Mouse (Mus musculus): ENCODE measurements around the gene Nsmf. TPM values are rescaled to one million over a fixed set of nuclear protein-coding genes. Genes with fewer than 3 reads are reported as not detected.

The Nsmf gene
- 100 to 1,000 TPM; 793 to 858 TPM for total RNA-seq (2021)
- long read RNA-seq, transcript Nsmf-201 (15 exons, 2,922 nt): major isoform, 315 of 557 reads
- long read RNA-seq, partial matches to known transcripts: 64 of 557 reads
- long read RNA-seq, other reads (novel, unspliced or antisense): 172 of 557 reads

DNA sequence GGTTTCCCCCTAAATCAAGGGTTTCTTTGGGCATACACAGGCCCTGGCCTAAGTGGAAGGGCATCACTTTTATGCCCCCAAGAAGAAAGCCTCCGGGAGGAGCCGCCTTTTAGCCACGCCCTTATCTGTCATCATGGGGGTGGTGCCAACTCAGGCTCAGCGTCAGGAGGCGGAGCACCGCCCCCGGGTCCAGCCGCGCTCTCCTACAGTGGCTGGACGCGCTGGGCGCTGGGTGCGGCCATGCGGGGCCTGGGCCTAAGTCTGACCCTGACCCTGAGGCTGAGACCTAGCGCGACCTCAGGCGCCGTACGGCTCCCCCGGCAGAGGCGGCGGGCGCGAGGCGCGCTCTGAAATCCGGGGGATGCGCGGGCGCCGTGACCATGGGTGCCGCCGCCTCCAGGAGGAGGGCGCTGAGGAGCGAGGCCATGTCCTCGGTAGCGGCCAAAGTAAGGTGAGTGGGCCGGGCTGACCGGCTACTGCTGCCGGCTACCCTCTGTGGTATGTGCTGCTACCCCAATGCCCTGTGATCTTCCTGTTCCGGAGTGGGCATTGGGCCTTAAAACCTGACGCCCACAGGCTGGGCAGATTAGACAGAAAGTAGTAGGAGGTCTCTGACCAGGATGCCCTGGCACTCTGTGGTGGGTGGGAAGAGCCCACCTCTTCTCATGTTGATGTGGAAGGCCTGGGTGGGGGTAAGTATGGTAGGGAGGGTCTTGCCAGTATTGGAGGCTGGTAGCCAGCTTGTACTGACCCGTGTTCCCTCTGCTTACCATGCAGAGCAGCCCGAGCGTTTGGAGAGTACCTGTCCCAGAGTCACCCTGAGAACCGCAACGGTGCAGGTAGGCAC, at the start of gene Nsmf:
Gene Nsmf (plus strand): TSS at position 135 of the 847 bp plus-strand sequence.
- peak; percentile 93 for DNase-seq (ENCODE audit: low spot score in 2 of 2)

GRCm38 (mm10) chr2:25006767-25007166, 47.4 kb upstream of the Nsmf start:
- no peak for DNase-seq (ENCODE audit: low spot score in 2 of 2)

DNA sequence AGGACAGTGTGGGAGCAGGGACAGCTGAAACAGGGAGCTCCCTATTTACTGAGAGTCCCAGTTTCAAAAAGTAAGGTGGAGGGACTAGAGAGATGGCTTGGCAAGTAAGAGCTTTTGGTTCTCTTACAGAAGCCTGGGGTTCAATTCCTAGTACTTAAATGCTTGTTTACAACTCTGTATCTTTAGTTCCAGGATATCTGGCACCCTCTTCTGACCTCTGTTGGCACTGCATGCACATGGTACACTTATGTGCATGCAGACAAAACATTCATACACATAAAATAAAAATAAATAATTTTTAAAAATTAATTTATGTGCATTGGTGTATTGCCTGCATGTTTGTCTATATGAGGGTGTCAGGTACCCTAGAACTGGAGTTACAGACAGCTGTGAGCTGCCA, 45.9 kb upstream of the Nsmf start:
- DNase-seq (ENCODE audit: low spot score in 2 of 2): no peak

GRCm38 (mm10) chr2:25022678-25023077, 31.5 kb upstream of the Nsmf start:
- no peak for DNase-seq (ENCODE audit: low spot score in 2 of 2)

DNA sequence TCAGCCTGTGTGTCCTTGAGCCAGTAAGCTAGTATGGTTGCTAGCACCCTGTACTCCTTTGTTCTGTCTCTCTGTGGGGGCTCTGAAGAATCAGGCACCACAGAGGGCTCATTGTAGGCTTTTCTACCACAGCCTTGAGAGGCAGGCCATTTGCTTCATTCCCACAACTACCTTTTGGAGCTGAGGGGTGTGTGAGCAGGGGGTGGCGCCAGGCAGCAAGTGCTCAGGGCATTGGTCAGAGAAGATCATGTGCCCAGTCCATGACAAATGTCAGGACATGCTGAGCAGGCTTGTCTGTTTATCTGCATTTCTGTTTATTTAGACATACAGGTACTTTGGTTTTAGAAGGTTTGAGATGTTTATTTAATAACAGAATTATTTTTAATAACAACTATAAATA, 29.0 kb upstream of the Nsmf start:
- no peak for DNase-seq (ENCODE audit: low spot score in 2 of 2)

DNA sequence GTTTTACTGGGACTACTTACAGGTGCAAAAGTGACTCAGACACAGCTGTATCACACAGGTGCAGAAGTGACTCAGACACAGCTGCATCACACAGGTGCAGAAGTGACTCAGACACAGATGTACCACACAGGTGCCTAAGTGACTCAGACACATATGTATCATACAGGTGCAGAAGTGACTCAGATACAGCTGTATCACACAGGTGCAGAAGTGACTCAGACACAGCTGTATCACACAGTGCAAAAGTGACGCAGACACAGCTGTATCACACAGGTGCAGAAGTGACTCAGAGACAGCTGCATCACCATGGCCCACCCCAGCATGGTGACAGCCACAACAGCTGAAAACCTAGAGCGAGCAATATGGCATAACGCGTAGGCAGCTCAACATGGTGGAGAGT, 19.2 kb upstream of the Nsmf start:
- no peak for DNase-seq (ENCODE audit: low spot score in 2 of 2)

- no peak for DNase-seq (ENCODE audit: low spot score in 2 of 2)
Measured at GRCm38 (mm10) chr2:25040089-25040488, 14.1 kb upstream of the Nsmf start.

GRCm38 (mm10) chr2:25050921-25051320, 3.2 kb upstream of the Nsmf start:
- peak; percentile 38 to 52 for DNase-seq (ENCODE audit: low spot score in 2 of 2)

DNA sequence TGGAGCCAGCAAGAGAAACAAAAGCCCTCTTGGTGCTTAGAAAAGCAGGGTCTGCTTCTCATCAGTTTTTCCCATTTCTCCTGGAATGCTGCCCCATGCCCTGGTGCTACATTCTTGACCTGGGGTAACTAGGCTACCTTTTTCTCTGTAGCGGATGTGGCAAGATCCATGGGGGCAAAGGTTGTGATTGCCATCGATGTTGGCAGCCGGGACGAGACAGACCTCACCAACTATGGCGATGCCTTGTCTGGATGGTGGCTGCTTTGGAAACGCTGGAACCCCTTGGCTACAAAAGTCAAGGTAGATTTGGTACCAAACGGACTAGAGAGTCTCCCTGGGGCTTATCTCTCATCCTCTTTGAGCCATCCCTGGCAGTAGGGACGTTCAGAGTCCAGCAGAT, 2.7 kb upstream of the Nsmf start:
- no peak for DNase-seq (ENCODE audit: low spot score in 2 of 2)

- peak in 1 of 2 experiments; percentile 20 for DNase-seq (ENCODE audit: low spot score in 2 of 2)
Measured at GRCm38 (mm10) chr2:25053101-25053500, 1.1 kb upstream of the Nsmf start.

- peak; percentile 95 for DNase-seq (ENCODE audit: low spot score in 2 of 2)
Measured at GRCm38 (mm10) chr2:25055068-25055405, 882 bp downstream of the Nsmf start.

DNA sequence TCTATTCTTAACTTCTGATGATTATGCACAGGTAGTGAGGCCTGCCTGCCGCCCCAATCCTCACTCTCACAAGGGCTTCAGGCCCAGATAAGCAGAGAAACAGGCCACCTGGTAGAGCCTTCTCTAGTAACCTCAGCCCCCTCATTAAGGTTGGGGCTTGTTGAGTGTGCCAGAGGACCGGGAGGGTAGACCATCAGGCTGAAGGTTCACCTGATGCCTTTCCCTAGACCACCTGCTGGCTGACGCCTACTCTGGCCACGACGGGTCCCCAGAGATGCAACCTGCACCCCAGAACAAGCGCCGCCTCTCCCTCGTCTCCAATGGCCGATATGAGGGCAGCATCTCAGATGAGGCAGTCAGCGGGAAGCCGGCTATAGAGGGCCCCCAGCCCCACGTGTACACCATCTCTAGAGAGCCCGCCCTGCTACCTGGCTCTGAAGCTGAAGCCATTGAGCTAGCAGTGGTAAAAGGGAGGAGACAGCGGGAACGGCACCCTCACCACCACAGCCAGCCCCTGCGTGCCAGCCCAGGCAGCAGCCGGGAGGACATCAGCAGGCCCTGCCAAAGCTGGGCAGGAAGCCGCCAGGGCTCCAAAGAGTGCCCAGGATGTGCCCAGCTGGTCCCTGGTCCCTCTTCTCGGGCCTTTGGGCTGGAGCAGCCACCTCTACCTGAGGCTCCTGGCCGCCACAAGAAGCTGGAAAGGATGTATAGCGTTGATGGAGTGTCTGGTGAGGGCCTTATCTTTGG, 1.4 kb downstream of the Nsmf start:
- DNase-seq (ENCODE audit: low spot score in 2 of 2): peak; percentile 41 to 63

GRCm38 (mm10) chr2:25058926-25059325, 4.8 kb downstream of the Nsmf start:
- peak in 1 of 2 experiments; percentile 17 for DNase-seq (ENCODE audit: low spot score in 2 of 2)

DNA sequence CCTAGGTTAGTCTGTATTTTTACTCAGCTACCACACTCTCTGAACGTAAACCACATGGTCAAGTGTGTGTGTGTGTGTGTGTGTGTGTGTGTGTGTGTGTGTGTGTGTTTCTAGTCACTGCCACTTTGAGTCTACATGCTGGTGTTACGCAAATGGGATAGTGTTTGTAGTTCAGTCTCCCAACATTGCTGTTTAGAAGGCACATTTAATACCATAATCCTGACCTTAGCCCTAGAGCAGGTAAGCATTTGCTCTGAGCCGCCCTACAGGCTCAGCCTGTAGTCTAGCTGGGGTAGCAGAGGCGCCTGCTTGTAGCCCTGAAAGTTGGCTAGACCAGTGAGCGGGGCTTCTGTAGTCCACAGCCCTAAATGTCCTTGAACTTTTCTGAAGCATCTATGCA, 9.4 kb downstream of the Nsmf start:
- no peak for DNase-seq (ENCODE audit: low spot score in 2 of 2)

DNA sequence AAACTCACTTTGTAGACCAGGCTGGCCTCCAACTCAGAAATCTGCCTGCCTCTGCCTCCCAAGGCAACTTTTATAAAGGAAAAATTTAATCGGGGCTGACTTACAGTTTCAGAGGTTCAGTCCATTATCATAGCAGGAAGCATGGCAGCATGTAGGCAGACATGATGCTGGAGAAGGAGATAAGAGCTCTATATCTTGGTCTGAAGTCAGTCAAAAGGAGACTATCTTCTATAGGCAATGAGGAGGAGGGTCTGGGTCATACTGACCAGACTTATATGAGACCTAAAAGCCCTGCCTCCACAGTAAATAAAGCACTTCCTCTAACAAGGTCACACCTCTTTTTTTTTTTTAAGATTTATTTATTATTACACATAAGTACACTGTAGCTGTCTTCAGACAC, 10.1 kb downstream of the Nsmf start:
- no peak for DNase-seq (ENCODE audit: low spot score in 2 of 2)

GRCm38 (mm10) chr2:25065537-25065936, 11.4 kb downstream of the Nsmf start:
- no peak for DNase-seq (ENCODE audit: low spot score in 2 of 2)

GRCm38 (mm10) chr2:25066552-25066951, 12.4 kb downstream of the Nsmf start:
- DNase-seq (ENCODE audit: low spot score in 2 of 2): no peak

- DNase-seq (ENCODE audit: low spot score in 2 of 2): no peak
Measured at GRCm38 (mm10) chr2:25069537-25069936, 15.4 kb downstream of the Nsmf start.

- DNase-seq (ENCODE audit: low spot score in 2 of 2): no peak
Measured at GRCm38 (mm10) chr2:25072398-25072797, 18.2 kb downstream of the Nsmf start.

DNA sequence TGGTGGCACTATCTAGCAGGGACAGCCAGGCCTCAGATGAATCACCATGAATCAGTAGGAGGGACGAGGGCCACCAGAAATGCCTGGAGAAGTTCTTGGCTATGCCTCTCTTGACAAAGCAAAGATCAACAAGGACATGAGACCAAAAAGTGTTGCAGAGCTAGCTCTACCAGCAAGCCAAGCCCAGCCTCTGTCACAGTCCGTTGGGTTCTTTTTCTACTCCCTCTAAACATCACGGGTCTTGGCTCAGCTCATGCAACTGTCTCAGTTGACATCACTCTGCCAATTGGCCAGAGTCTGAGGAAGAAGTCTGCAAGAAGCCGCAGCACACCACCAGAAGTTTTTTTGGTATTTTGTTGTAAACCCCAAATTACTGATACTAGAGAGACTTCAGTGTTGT, 21.4 kb downstream of the Nsmf start:
- DNase-seq (ENCODE audit: low spot score in 2 of 2): no peak

- DNase-seq (ENCODE audit: low spot score in 2 of 2): no peak
Measured at GRCm38 (mm10) chr2:25078967-25079366, 24.8 kb downstream of the Nsmf start.

DNA sequence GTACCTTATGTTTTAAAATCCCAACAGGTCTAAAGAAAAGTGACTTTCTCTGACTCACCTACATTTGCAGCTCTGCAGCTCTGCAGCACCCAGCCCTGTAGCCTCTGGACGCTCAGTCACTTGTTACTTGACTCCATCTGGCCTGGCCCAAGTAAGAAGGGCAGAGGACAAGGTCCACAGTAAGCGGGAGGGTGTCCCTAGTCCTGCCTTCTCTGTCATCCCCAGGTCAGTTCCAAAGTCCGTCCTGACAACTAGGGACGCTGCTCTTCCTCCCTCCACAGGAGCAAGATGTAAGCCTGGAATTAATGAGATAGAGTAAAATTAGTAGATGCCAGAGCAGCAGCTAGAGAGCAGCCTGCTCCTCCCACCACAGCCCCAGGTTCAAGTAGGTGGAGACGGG, 25.9 kb downstream of the Nsmf start, which contains the start of gene Entpd8:
Gene Entpd8 (plus strand): TSS at position 229 of the 400 bp plus-strand sequence.
- DNase-seq (ENCODE audit: low spot score in 2 of 2): no peak
